Mouse (Mus musculus) limb, embryonic 15.5 days (tissue): Measurements from ENCODE around the gene Shisal1. TPM values are rescaled to one million over a fixed set of nuclear protein-coding genes. Genes with fewer than 3 reads are reported as not detected.

Experiments
- ATAC-seq: fragments of 200-750 bp; cut with Nextera tagmentation; 2 replicates; pipeline ENCODE4 v1.8.0; 2017; ENCODE audit warnings: low read depth, moderate TSS enrichment; ENCODE audit not compliant: insufficient number of reproducible peaks, low FRiP score, low TSS enrichment
- H3K27ac ChIP-seq: fragments of 300-500 bp; sonication (generic); 2 replicates; pipeline ENCODE4 v1.5.1; 2015; ENCODE audit warnings: moderate library complexity, mild to moderate bottlenecking, inconsistent platforms
- H3K27me3 ChIP-seq: fragments of 300-500 bp; sonication (generic); 2 replicates; pipeline ENCODE4 v1.6.1; 2015; ENCODE audit warnings: inconsistent platforms
- H3K36me3 ChIP-seq: fragments of 300-500 bp; sonication (generic); 2 replicates; pipeline ENCODE4 v1.6.1; 2015; ENCODE audit warnings: inconsistent platforms
- H3K4me1 ChIP-seq: fragments of 300-500 bp; sonication (generic); 2 replicates; pipeline ENCODE4 v1.6.1; 2015; ENCODE audit warnings: inconsistent platforms
- H3K4me2 ChIP-seq: fragments of 300-500 bp; sonication (generic); 2 replicates; pipeline ENCODE4 v1.6.1; 2015; ENCODE audit warnings: mild to moderate bottlenecking, inconsistent platforms
- H3K4me3 ChIP-seq: fragments of 300-500 bp; sonication (generic); 2 replicates; pipeline ENCODE4 v1.5.1; 2015; ENCODE audit warnings: mild to moderate bottlenecking, inconsistent platforms
- H3K9ac ChIP-seq: fragments of 300-500 bp; sonication (generic); 2 replicates; pipeline ENCODE4 v1.6.1; 2015; ENCODE audit warnings: inconsistent platforms
- H3K9me3 ChIP-seq: fragments of 300-500 bp; sonication (generic); 2 replicates; pipeline ENCODE4 v1.6.1; 2016; ENCODE audit warnings: inconsistent platforms
- WGBS: fragments of 180-500 bp; shearing (Covaris S2); methylation state at CpG from one replicate; pipeline ENCODE4 v1.1.7; 2015; 5-methylcytosine and 5-hydroxymethylcytosine counted together
- polyA plus RNA-seq: library from polyadenylated mRNA; unstranded; fragments of >200 nt; fragmentation: Nextera tagmentation; extraction: Ambion mirVana; gene quantifications from 2 replicates; pipeline ENCODE4 v1.2.1, GENCODE M21; 2015

Gene Shisal1
- polyA plus RNA-seq, 1 experiment from 2014 or later, result 4.1 TPM

GRCm38 (mm10) chr15:84418266-84418610 is 28.7 kb downstream of the Shisal1 start:
- Histone ChIP-seq H3K9ac (no peak overlapping the region), H3K27me3 (0 out of 2 replicates have a peak, but pooled peaks cover 9% of the 10 kb centered on the region), H3K27ac (no peak overlapping the region), H3K36me3 (no peaks in the 10 kb centered on the region), H3K4me1 (peaks cover 16% of the 10 kb centered on the region), H3K4me3 (no peak overlapping the region), H3K9me3 (no peaks in the 10 kb centered on the region), H3K4me2 (no peak overlapping the region)
- no peak for ATAC-seq
- WGBS, result 49% methylated on average over 4 of the region's 4 CpGs

DNA sequence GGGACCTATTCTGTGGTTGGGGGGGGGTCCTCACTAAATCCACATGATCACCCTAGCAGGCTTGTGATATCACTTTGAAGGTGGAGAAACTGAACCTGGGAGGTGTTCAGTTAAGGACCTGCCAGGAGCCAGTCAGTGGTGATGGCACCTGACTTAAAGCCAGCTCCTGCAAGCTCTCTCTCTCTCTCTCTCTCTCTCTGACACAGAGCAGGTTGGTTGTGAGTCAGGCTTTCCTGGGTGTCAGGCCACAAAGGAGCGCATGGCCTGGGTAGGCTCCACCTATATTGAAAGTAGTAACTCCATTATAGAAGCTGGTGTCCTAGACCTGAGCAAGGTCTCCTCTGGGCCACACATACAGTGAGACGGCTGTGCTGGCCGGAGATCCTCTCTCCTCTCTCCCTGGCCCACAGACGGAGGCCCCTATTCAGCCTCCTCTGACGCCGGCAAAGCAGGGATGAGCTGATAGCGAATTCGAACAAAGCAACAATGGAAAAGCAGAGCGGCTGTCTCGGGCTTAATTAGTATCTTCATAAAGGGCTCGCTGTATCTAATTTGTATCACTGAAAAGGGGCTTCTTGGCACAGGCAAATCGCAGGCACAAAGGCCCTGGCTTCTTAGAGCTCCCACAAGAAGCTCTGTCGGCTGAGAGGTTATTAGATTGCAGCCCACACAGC is 29.2 kb downstream of the Shisal1 start:
- no peak for ATAC-seq
- Histone ChIP-seq H3K4me1 (peaks cover 21% of the 10 kb centered on the region), H3K9me3 (no peaks in the 10 kb centered on the region), H3K4me3 (no peak overlapping the region), H3K9ac (no peak overlapping the region), H3K27me3 (0 out of 2 replicates have a peak, but pooled peaks cover 9% of the 10 kb centered on the region), H3K4me2 (no peak overlapping the region), H3K36me3 (no peaks in the 10 kb centered on the region), H3K27ac (no peak overlapping the region)
- WGBS, result 57% methylated on average over 13 of the region's 13 CpGs

- H3K4me1 ChIP-seq, result peaks cover 24% of the 10 kb centered on the region
- H3K27me3 ChIP-seq, result 0 out of 2 replicates have a peak, but pooled peaks cover 9% of the 10 kb centered on the region
- no peak overlapping the region for H3K27ac ChIP-seq
- ATAC-seq, result no peak
- H3K9ac ChIP-seq, result no peak overlapping the region
- no peaks in the 10 kb centered on the region for H3K36me3 ChIP-seq
- H3K4me3 ChIP-seq, result no peak overlapping the region
- no peaks in the 10 kb centered on the region for H3K9me3 ChIP-seq
- WGBS, result 82% methylated on average over 14 of the region's 14 CpGs
- no peak overlapping the region for H3K4me2 ChIP-seq
Measured at GRCm38 (mm10) chr15:84417017-84417416, 29.9 kb downstream of the Shisal1 start.

GRCm38 (mm10) chr15:84414040-84414848 is 32.7 kb downstream of the Shisal1 start:
- no peak; the same call in 1 of the 2 replicates for ATAC-seq
- 0 out of 2 replicates have a peak, but pooled peaks cover 9% of the 10 kb centered on the region for H3K27me3 ChIP-seq
- H3K4me1 ChIP-seq, result peaks cover 35% of the 10 kb centered on the region
- no peak overlapping the region for H3K4me3 ChIP-seq
- no peak overlapping the region for H3K9ac ChIP-seq
- WGBS, result 39% methylated on average over 9 of the region's 9 CpGs
- no peaks in the 10 kb centered on the region for H3K36me3 ChIP-seq
- H3K9me3 ChIP-seq, result no peaks in the 10 kb centered on the region
- no peak overlapping the region for H3K4me2 ChIP-seq
- H3K27ac ChIP-seq, result no peak overlapping the region

DNA sequence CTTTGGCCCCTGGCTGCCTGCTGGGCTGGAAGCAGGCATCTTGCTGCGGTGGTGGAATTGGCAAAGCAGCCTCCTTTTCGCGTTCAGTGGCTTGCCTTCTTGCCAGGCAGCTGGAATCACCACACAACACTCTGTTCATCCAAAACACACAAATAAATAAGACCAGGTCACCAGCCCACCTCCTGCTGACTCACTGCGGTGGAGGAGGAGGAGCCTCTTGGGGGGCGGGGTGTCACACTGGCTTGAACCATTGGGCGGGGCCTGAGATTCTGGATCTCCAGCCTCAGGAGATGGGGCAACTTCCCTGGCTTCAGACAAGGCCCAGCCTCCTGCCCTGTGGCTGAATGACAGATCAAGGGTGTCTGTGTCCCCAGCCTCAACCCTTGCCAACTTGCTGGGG is 34.5 kb downstream of the Shisal1 start:
- no peak for ATAC-seq

GRCm38 (mm10) chr15:84410052-84410451 is 36.8 kb downstream of the Shisal1 start:
- Histone ChIP-seq H3K4me2 (no peak overlapping the region), H3K36me3 (no peaks in the 10 kb centered on the region), H3K4me1 (peaks cover 44% of the 10 kb centered on the region), H3K27me3 (0 out of 2 replicates have a peak, but pooled peaks cover 4% of the 10 kb centered on the region), H3K27ac (peak overlapping the region; percentile 43), H3K9ac (no peak overlapping the region), H3K9me3 (no peaks in the 10 kb centered on the region), H3K4me3 (no peak overlapping the region)
- ATAC-seq, result no peak
- WGBS, result 43% methylated on average over 8 of the region's 8 CpGs

More for the DNA sequence above, 34.5 kb downstream of the Shisal1 start:
- no peaks in the 10 kb centered on the region for H3K9me3 ChIP-seq
- peaks cover 44% of the 10 kb centered on the region for H3K4me1 ChIP-seq
- H3K27ac ChIP-seq, result no peak overlapping the region
- no peak overlapping the region for H3K4me2 ChIP-seq
- H3K9ac ChIP-seq, result no peak overlapping the region
- no peaks in the 10 kb centered on the region for H3K36me3 ChIP-seq
- H3K4me3 ChIP-seq, result no peak overlapping the region
- 9% methylated on average over 6 of the region's 6 CpGs for WGBS
- H3K27me3 ChIP-seq, result 0 out of 2 replicates have a peak, but pooled peaks cover 4% of the 10 kb centered on the region

DNA sequence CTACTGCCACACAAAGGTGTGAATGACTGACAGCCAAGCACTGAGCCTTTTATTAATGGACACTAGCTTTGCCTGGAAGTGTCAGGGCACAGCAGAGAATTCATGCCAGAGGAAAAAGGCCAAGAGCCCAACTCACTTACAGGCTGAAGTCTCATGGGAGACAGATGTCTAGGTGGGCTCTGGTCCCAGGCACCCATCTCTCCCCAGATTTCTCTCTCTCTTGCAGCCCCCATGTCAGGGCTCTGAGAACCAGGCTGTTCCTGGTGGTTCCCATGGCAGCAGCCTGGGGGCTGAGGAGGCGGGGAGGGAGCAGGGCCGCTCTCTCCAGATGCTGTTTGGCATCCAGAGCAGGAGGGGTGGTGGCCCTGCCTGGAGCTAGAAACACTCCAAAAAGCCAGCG is 38.3 kb downstream of the Shisal1 start:
- ATAC-seq, result no peak
- Histone ChIP-seq H3K4me1 (peaks cover 33% of the 10 kb centered on the region), H3K4me3 (no peak overlapping the region), H3K36me3 (no peaks in the 10 kb centered on the region), H3K9me3 (no peaks in the 10 kb centered on the region), H3K9ac (no peak overlapping the region), H3K4me2 (no peak overlapping the region), H3K27ac (no peak overlapping the region), H3K27me3 (0 out of 2 replicates have a peak, but pooled peaks cover 4% of the 10 kb centered on the region)
- 36% methylated on average over 3 of the region's 3 CpGs for WGBS

DNA sequence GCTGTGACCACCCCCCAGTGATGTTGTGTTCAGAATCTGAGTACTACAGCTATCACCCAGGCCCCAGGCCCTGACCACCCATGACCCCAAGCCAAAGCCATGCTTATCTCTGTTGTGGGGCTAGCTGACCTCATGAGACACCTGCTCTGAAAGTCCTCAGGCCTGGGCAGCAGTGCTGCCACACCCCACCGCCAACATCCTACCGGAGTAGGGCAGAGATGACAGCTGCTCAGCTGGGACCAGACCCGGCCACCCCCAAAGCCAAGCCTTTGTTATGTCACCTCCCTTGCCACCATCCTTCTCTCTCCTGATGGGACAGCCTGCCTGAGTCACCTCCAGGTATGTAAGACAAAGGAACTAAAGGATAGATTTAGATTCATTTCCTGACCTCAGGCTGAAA is 41.1 kb downstream of the Shisal1 start:
- no peak overlapping the region for H3K9ac ChIP-seq
- ATAC-seq, result no peak
- no peaks in the 10 kb centered on the region for H3K9me3 ChIP-seq
- H3K36me3 ChIP-seq, result no peaks in the 10 kb centered on the region
- H3K27me3 ChIP-seq, result 0 out of 2 replicates have a peak, but pooled peaks cover 4% of the 10 kb centered on the region
- H3K4me1 ChIP-seq, result peaks cover 19% of the 10 kb centered on the region
- 90% methylated on average over 3 of the region's 3 CpGs for WGBS
- no peak overlapping the region for H3K27ac ChIP-seq
- no peak overlapping the region for H3K4me3 ChIP-seq
- H3K4me2 ChIP-seq, result no peak overlapping the region

DNA sequence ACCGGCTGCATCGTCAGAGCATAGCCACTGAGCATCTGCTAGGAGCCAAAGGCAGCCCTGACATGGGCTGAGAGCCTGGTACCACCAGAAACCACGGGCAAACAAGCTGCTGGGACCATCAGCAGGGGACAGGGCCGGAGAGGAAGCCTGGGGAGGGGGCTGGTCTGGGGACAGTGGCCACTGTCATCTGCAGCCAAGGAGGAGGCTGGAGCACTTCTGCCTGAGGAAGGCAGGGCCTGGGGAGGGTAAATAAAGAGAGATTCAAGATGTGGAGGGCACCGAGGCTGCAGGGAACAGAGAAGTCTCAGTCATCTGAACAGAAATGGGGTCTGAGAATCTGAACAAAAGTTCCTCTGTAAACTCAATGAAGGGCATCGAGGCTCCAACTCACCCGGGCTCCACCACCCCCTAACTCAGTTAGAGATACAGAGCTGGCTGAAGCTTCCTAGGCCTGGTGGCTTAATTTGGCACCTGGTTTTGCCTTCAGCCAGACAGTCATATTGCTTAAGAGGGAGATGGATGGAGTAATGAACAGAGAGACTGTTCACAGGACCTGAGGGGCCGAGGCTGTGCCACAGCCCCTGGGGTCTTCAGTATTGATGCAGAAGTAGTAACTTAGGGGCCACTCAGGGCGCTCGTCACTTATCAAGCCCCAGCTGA is 43.3 kb downstream of the Shisal1 start:
- Histone ChIP-seq H3K9me3 (no peaks in the 10 kb centered on the region), H3K27me3 (0 out of 2 replicates have a peak, but pooled peaks cover 2% of the 10 kb centered on the region), H3K36me3 (no peaks in the 10 kb centered on the region), H3K4me3 (no peak overlapping the region), H3K4me2 (no peak overlapping the region), H3K9ac (no peak overlapping the region), H3K27ac (no peak overlapping the region), H3K4me1 (peaks cover 3% of the 10 kb centered on the region)
- ATAC-seq, result no peak
- 67% methylated on average over 10 of the region's 10 CpGs for WGBS

DNA sequence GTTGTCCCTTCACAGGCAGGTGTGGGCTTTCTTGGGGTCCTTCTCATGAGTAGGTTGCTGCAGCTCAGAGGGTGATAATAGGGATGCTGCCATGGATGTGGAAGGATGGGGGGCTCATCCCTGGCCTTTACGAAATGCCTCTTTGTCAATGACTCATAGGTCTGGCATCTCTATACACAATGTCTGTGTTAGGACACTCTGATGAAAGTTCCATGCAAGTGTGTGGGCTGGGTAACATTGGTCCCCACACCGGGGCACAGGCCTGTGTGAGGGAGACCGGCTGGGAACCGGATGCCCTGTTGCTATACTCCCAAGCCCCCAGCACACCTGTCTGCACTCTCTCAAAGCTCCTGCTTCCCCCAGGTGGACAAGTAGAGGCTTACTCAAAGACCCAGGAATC is 48.3 kb downstream of the Shisal1 start:
- Histone ChIP-seq H3K4me1 (no peaks in the 10 kb centered on the region; the same call in 1 of the 2 replicates), H3K4me3 (no peak overlapping the region), H3K36me3 (no peaks in the 10 kb centered on the region), H3K9ac (no peak overlapping the region), H3K9me3 (no peaks in the 10 kb centered on the region), H3K27me3 (no peaks in the 10 kb centered on the region), H3K27ac (no peak overlapping the region), H3K4me2 (no peak overlapping the region)
- 87% methylated on average over 4 of the region's 4 CpGs for WGBS
- ATAC-seq, result no peak

DNA sequence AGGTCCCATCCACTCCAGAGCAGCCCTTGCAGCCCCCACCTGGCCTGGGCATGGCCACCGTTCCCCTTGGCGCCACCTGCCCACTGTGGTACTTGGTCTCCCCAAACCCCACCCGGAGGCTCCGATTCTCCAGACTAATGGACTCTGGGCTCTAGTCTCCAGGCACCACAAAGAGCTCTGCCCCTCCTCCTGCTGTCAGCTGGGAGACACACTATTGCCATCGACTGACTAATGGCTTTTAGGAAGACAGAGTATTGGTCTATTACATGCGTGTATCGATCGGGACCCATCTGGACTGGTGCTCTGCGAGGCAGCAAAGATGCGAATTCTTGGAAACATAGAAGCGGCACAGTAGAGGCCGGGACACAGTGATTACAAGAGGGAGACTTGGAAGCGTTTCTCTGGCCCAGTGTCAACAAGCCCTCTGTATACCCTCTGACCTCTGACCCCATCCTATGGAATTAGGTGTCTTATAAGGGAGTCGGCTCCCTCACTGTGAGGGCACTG is 49.2 kb downstream of the Shisal1 start:
- H3K9me3 ChIP-seq, result no peaks in the 10 kb centered on the region
- no peak for ATAC-seq
- no peaks in the 10 kb centered on the region for H3K27me3 ChIP-seq
- no peaks in the 10 kb centered on the region; the same call in 1 of the 2 replicates for H3K4me1 ChIP-seq
- H3K36me3 ChIP-seq, result no peaks in the 10 kb centered on the region
- no peak overlapping the region for H3K27ac ChIP-seq
- no peak overlapping the region for H3K4me3 ChIP-seq
- 81% methylated on average over 14 of the region's 14 CpGs for WGBS
- H3K9ac ChIP-seq, result no peak overlapping the region
- no peak overlapping the region for H3K4me2 ChIP-seq
